Mouse (Mus musculus) limb, embryonic 12.5 days (tissue): ENCODE data around the gene Asap3. TPM values are rescaled to one million over a fixed set of nuclear protein-coding genes. Genes with fewer than 3 reads are reported as not detected.

ENCODE experiments used
- ATAC-seq: fragments of 200-750 bp; cut with Nextera tagmentation; 2 replicates; pipeline ENCODE4 v1.8.0; 2017; ENCODE audit warnings: low read depth, moderate TSS enrichment; ENCODE audit not compliant: insufficient number of reproducible peaks, insufficient read depth, low FRiP score, low TSS enrichment
- H3K27ac ChIP-seq: fragments of 300-500 bp; sonication (generic); 2 replicates; pipeline ENCODE4 v1.5.1; 2016; ENCODE audit warnings: mild to moderate bottlenecking, moderate library complexity
- H3K27me3 ChIP-seq: fragments of 300-500 bp; sonication (generic); 2 replicates; pipeline ENCODE4 v1.6.1; 2016; ENCODE audit warnings: mild to moderate bottlenecking, moderate library complexity
- H3K36me3 ChIP-seq: fragments of 300-500 bp; sonication (generic); 2 replicates; pipeline ENCODE4 v1.6.1; 2016; ENCODE audit warnings: mild to moderate bottlenecking, moderate library complexity
- H3K4me1 ChIP-seq: fragments of 300-500 bp; sonication (generic); replicated peaks from 2 replicates; pipeline ENCODE4 v1.6.1; 2016
- H3K4me2 ChIP-seq: fragments of 300-500 bp; sonication (generic); 2 replicates; pipeline ENCODE4 v1.6.1; 2016; ENCODE audit warnings: mild to moderate bottlenecking, moderate library complexity
- H3K4me3 ChIP-seq: fragments of 300-500 bp; sonication (generic); replicated peaks from 2 replicates; pipeline ENCODE4 v1.5.1; 2016; ENCODE audit warnings: mild to moderate bottlenecking
- H3K9ac ChIP-seq: fragments of 300-500 bp; sonication (generic); replicated peaks from 2 replicates; pipeline ENCODE4 v1.6.1; 2016; ENCODE audit warnings: mild to moderate bottlenecking, moderate library complexity
- H3K9me3 ChIP-seq: fragments of 300-500 bp; sonication (generic); 2 replicates; pipeline ENCODE4 v1.6.1; 2016; ENCODE audit warnings: mild to moderate bottlenecking, moderate library complexity
- WGBS: fragments of 180-500 bp; shearing (Covaris S2); methylation state at CpG from one replicate; pipeline ENCODE4 v1.1.7; 2016; 5-methylcytosine and 5-hydroxymethylcytosine counted together
- polyA plus RNA-seq: library from polyadenylated mRNA; unstranded; fragments of >200 nt; fragmentation: Nextera tagmentation; extraction: Ambion mirVana; gene quantifications from 2 replicates; pipeline ENCODE4 v1.2.1, GENCODE M21; 2016

The Asap3 gene
- polyA plus RNA-seq, 1 experiment from 2014 or later, result 9.9 TPM

DNA sequence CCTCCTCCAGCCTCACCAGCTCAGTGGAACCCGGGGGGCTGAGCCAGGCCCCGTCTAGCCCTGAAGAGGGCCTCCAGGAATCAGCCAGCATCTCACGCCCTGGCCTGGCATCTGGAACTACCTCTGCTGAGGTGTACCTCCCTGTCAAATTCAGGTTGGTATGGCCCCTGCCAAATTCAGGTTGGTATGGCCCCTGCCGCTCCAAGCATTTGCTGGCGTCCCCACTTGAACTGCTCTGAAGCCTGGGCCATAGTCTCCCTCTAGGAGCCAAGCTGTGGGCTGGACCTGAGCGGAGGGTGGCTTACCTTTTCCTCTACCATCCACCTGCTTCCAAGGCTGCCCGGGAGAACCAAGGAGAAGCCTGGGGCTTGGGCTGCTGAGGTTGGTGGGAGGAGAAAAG, 36.6 kb downstream of the Asap3 start:
- peaks cover 29% of the 10 kb centered on the region for H3K36me3 ChIP-seq
- no peak overlapping the region for H3K4me2 ChIP-seq
- ATAC-seq, result no peak
- WGBS, result 79% methylated on average over 7 of the region's 7 CpGs
- H3K27ac ChIP-seq, result no peak overlapping the region
- H3K4me3 ChIP-seq, result no peak overlapping the region
- H3K9ac ChIP-seq, result no peak overlapping the region
- H3K9me3 ChIP-seq, result no peaks in the 10 kb centered on the region
- H3K4me1 ChIP-seq, result peaks cover 31% of the 10 kb centered on the region
- H3K27me3 ChIP-seq, result peaks cover 90% of the 10 kb centered on the region

DNA sequence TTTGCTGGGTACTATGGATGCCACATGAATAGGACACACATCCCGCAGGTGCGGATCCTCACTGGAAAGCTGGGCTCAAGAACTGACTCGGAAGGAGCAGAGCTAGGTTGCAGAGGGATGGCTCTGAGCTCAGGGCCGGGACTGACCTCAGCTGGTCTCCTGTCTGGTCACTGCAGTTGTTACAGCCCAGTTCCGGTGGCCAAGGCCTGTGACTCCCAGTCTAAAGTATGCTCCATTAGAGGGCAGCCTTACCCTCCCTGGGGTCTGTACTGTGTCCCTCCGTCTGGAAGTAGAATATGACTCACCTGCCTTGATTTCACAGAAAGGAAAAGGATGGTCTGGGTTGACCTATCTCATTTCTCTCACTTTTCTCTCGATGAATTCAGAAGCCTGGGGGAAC, 38.0 kb downstream of the Asap3 start:
- Histone ChIP-seq H3K9me3 (no peaks in the 10 kb centered on the region), H3K27ac (no peak overlapping the region), H3K36me3 (peaks cover 26% of the 10 kb centered on the region), H3K9ac (no peak overlapping the region), H3K4me2 (no peak overlapping the region), H3K27me3 (peaks cover 90% of the 10 kb centered on the region), H3K4me1 (peaks cover 37% of the 10 kb centered on the region), H3K4me3 (no peak overlapping the region)
- ATAC-seq, result no peak
- 59% methylated on average over 7 of the region's 7 CpGs for WGBS

DNA sequence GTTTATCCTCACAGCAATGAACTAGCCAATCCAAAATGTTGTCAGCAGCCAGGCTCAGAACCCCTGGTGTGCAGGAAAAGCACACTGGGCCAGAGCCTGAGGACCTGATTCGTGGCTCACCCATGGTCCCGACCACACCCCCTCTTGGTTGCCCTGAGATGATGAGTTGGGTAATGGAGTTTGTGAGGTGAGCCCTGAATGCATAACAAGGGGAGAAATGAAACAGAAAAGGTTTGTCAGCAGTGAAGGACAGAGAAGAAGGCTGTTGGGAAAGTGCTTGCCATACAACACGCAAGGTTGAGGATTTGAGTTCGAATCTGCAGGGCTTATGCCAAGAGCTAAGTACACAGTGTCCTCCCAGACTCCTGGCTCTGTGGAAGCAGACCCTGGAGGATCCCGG, 39.5 kb downstream of the Asap3 start:
- H3K9me3 ChIP-seq, result no peaks in the 10 kb centered on the region
- no peak overlapping the region for H3K4me3 ChIP-seq
- peaks cover 90% of the 10 kb centered on the region for H3K27me3 ChIP-seq
- H3K9ac ChIP-seq, result no peak overlapping the region
- WGBS, result 43% methylated on average over 5 of the region's 5 CpGs
- H3K4me1 ChIP-seq, result peaks cover 42% of the 10 kb centered on the region
- ATAC-seq, result no peak
- no peak overlapping the region for H3K4me2 ChIP-seq
- peaks cover 25% of the 10 kb centered on the region for H3K36me3 ChIP-seq
- H3K27ac ChIP-seq, result no peak overlapping the region

DNA sequence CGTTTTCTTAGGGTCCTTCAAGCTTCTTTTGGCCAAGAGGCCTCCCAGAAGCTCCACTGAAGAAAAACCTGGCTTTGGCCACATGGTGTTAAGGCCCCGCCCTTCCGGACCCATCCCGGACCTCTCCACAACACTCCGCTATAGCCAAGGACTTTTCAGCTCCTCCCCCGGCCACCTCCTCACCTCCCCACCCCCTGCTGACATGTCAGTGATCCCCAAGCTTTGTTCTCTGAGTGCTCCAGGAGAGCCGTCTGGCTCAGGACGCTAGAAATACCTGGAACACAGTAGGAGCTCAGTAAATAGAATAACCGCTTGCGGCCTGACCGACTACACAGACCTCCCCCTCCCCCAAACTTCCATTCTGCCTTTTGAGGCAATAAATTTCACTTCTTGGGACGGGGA, 40.4 kb downstream of the Asap3 start:
- H3K4me1 ChIP-seq, result peaks cover 42% of the 10 kb centered on the region
- H3K36me3 ChIP-seq, result peaks cover 16% of the 10 kb centered on the region
- H3K4me3 ChIP-seq, result peak overlapping the region; percentile 55; the same call in 1 of the 2 replicates
- no peak overlapping the region for H3K27ac ChIP-seq
- no peaks in the 10 kb centered on the region for H3K9me3 ChIP-seq
- H3K9ac ChIP-seq, result no peak overlapping the region
- H3K27me3 ChIP-seq, result peaks cover 89% of the 10 kb centered on the region
- H3K4me2 ChIP-seq, result peak overlapping the region; percentile 96
- WGBS, result 2% methylated on average over 12 of the region's 12 CpGs
- ATAC-seq, result 0 out of 2 replicates have a peak, but pooled peaks have one; percentile 18

DNA sequence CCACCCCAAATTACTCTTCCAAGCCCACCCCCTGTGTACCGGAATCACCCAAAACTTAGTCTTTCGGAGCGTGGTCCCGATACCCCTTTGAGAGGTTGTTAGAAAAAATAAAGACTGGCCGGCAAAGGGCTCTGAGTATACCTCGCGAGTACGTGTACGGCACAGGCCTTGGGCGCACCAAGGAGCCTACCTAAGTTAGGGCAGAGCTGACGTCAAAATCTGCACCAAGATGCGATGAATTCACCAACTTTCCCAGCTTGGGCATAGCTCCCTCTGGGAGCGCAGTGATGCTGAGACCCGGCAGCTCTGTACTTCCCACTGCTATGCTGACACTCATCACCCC, 41.2 kb downstream of the Asap3 start:
- H3K27ac ChIP-seq, result no peak overlapping the region
- no peak for ATAC-seq
- peaks cover 42% of the 10 kb centered on the region for H3K4me1 ChIP-seq
- H3K9me3 ChIP-seq, result no peaks in the 10 kb centered on the region
- H3K4me2 ChIP-seq, result peak overlapping the region; percentile 96
- H3K27me3 ChIP-seq, result peaks cover 92% of the 10 kb centered on the region
- H3K4me3 ChIP-seq, result peak overlapping the region; percentile 55
- under 1% methylated on average over 14 of the region's 14 CpGs for WGBS
- peaks cover 15% of the 10 kb centered on the region for H3K36me3 ChIP-seq
- peak overlapping the region; percentile 63 for H3K9ac ChIP-seq

DNA sequence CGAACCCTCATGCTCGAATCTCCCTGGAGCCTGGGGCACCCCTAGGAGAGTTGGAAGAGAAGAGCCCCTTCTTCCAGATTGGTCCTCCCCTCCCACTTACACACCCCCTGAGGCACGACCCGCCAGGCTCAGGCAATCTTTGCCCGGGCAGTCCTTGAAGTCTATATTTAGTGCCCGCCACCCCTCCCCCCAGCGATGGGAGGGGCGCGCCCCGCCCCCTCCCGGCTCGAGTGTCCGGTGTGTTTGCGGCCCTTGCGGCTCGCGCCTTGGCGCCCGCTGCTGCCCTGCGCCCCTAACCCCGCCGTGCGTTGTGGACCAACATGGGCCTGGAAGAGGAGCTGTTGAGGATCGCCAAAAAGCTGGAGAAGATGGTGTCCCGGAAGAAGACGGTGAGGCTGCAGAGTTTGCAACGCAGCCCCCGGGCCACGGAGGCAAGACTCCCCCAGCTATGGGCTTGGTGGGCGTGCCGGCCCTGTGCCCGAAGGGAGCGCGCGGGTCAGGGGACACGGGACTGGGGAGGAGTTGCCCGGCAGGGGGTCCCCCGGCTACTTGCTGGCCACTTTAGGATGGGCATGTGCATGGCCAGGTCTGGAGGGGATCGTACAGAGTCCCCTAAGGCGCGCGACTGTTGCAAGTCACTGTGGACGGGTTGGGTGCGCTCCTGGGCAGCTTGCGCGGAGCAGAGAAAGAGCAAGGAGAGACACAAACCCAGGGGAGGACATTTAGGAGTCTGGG, 41.7 kb downstream of the Asap3 start, which contains the start of gene Tcea3:
Gene Tcea3, plus strand, starts transcription at position 1 of the 735 bp plus-strand sequence.
- under 1% methylated on average over 46 of the region's 46 CpGs for WGBS
- Histone ChIP-seq H3K9ac (peak within 1 kb of the TSS; percentile 63), H3K27ac (no peak within 1 kb of the TSS), H3K4me3 (peak within 1 kb of the TSS; percentile 55), H3K4me2 (peak within 1 kb of the TSS; percentile 96), H3K9me3 (no peaks in the 10 kb centered on the region), H3K27me3 (peaks cover 89% of the 10 kb centered on the region), H3K36me3 (peaks cover 10% of the 10 kb centered on the region), H3K4me1 (peaks cover 42% of the 10 kb centered on the region)
- no peak for ATAC-seq

DNA sequence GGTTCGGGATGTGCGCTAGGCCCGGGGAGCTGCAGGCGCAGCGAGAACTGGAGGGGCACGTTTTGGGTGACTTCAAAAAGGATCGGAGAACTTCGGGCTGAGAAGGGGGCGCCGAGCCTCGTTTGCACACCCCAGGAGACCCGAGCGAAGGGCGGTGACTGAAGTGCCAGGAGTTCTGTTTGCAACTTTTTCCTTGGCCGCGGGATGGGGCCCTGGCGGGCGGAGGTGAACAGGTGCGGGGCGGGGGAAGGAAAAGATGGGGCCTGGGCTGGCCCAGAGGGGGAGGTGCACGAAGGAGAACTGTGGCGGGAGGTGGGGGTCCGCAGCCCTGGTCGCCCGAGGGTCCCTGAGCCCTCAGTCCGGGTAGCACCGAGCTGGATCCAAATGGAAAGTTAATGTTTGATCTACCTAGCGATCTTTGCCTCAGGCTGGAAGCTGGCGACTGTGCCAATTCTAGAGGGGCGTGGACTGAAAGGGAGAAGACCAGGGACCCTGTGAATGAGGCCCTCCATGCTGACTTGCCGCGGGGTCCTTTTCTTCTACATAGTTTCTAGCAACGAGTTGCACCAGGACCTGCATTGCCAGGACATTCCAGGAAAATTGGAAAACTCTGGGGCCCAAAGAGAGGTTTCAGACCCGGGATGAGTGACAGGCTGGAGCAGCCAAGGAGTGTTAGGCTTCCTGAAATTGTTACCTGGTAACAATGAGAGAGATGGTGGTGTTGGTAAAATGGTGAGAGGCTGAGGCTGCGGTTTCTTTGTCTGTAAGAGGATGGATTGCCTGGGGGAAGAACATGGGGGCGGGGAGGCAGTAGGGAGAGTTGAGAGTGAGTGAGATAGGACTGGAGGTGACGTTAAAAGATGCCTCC, 42.5 kb downstream of the Asap3 start:
- peaks cover 81% of the 10 kb centered on the region for H3K27me3 ChIP-seq
- peak overlapping the region; percentile 63 for H3K9ac ChIP-seq
- WGBS, result under 1% methylated on average over 37 of the region's 37 CpGs
- no peak overlapping the region for H3K27ac ChIP-seq
- ATAC-seq, result no peak
- H3K4me2 ChIP-seq, result peak overlapping the region; percentile 96
- no peaks in the 10 kb centered on the region for H3K9me3 ChIP-seq
- peak overlapping the region; percentile 55 for H3K4me3 ChIP-seq
- peaks cover 2% of the 10 kb centered on the region for H3K36me3 ChIP-seq
- peaks cover 46% of the 10 kb centered on the region for H3K4me1 ChIP-seq

DNA sequence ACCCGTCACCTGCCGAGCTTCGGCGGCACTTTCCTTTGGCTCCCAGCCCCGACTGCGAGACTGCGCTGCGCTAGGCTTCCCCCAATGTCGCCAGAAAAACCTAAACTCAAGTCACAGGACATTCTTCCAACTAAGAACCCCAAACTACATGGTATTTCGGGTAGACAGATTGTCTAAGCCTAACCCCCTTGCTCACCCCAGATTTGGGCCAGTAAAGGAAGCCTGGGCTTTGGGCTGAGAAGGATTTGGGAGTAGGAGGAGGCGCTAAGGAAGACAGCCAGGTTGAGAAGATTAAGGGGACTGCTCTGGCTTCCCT, 43.1 kb downstream of the Asap3 start:
- no peaks in the 10 kb centered on the region for H3K36me3 ChIP-seq
- H3K4me3 ChIP-seq, result peak overlapping the region; percentile 55; the same call in 1 of the 2 replicates
- H3K9ac ChIP-seq, result no peak overlapping the region
- no peak overlapping the region for H3K27ac ChIP-seq
- no peak for ATAC-seq
- H3K9me3 ChIP-seq, result no peaks in the 10 kb centered on the region
- 4% methylated on average over 11 of the region's 11 CpGs for WGBS
- H3K4me2 ChIP-seq, result peak overlapping the region; percentile 96
- peaks cover 76% of the 10 kb centered on the region for H3K27me3 ChIP-seq
- peaks cover 47% of the 10 kb centered on the region for H3K4me1 ChIP-seq

DNA sequence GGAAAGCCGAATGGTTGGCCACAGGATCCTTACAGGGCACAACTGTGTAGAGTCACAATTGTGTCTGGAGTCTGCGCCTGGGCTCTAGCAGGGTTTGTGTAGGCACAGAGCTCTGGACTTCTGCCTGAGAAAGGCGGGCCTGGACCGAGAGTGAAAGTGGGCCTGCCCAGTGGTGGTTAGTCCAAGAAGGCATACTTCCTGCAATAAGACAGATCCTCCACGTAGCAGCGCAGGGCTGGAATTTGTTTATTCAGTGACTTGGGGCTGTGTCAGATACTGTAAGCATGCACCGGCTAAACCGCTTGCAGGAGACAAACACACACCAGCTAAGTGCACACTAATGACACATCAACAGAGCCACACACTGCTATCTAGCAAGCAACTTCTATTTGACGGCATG, 43.6 kb downstream of the Asap3 start:
- 50% methylated on average over 9 of the region's 9 CpGs for WGBS
- Histone ChIP-seq H3K27ac (no peak overlapping the region), H3K9me3 (no peaks in the 10 kb centered on the region), H3K36me3 (no peaks in the 10 kb centered on the region), H3K4me3 (no peak overlapping the region), H3K4me2 (no peak overlapping the region; the same call in 1 of the 2 replicates), H3K4me1 (peaks cover 47% of the 10 kb centered on the region), H3K27me3 (peaks cover 71% of the 10 kb centered on the region), H3K9ac (no peak overlapping the region)
- no peak for ATAC-seq

DNA sequence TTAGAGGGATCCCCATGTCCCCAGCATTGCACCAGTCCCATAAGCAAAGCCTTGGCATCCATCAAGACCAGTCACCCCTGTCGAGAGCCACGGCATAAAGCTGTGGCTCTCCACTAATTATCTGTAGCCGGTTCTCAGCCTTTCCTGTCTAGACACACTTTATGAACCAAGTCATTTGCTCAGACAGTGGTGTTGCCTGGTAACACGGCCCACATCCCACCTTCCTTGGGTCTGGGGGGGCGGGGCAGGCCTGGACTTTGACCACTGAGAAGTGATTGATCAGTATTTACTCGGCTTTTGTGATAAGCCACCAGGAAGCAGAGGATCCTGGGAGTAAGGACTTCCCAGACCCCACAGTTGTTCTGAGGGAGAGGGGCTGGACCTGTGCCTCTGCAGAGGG, 49.8 kb downstream of the Asap3 start:
- no peak overlapping the region for H3K4me3 ChIP-seq
- H3K9me3 ChIP-seq, result no peaks in the 10 kb centered on the region
- ATAC-seq, result no peak
- H3K4me2 ChIP-seq, result no peak overlapping the region
- H3K36me3 ChIP-seq, result no peaks in the 10 kb centered on the region
- H3K27me3 ChIP-seq, result peaks cover 19% of the 10 kb centered on the region
- H3K9ac ChIP-seq, result no peak overlapping the region
- WGBS, result 30% methylated on average over 6 of the region's 6 CpGs
- H3K27ac ChIP-seq, result no peak overlapping the region
- 0 out of 2 replicates have a peak, but pooled peaks cover 5% of the 10 kb centered on the region for H3K4me1 ChIP-seq

DNA sequence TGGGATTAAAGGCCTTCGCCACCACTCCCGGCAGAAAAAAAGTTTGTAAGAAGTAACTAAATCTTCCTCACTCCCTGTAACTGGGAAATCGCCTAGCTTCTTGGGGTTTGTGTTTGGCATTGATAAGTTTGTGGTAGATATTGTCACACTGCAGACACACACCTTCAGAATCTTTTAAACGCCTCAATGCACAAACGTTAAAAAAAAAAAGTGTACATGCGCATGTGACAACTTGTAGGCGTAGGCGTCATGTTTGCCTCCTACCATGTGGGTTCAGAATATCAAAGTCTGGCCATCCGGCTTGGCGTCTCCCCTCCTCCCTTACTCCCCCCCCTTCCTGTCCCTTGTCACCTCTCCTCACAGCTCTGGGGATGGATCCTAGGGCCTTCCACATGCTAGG, 50.5 kb downstream of the Asap3 start:
- H3K36me3 ChIP-seq, result no peaks in the 10 kb centered on the region
- H3K4me2 ChIP-seq, result no peak overlapping the region
- H3K4me3 ChIP-seq, result no peak overlapping the region
- no peak overlapping the region for H3K27ac ChIP-seq
- H3K4me1 ChIP-seq, result 0 out of 2 replicates have a peak, but pooled peaks cover 5% of the 10 kb centered on the region
- H3K9ac ChIP-seq, result no peak overlapping the region
- 66% methylated on average over 10 of the region's 10 CpGs for WGBS
- no peaks in the 10 kb centered on the region for H3K9me3 ChIP-seq
- peaks cover 11% of the 10 kb centered on the region for H3K27me3 ChIP-seq
- no peak for ATAC-seq
